Mouse (Mus musculus): ENCODE results near the gene Ntn5.

DNA sequence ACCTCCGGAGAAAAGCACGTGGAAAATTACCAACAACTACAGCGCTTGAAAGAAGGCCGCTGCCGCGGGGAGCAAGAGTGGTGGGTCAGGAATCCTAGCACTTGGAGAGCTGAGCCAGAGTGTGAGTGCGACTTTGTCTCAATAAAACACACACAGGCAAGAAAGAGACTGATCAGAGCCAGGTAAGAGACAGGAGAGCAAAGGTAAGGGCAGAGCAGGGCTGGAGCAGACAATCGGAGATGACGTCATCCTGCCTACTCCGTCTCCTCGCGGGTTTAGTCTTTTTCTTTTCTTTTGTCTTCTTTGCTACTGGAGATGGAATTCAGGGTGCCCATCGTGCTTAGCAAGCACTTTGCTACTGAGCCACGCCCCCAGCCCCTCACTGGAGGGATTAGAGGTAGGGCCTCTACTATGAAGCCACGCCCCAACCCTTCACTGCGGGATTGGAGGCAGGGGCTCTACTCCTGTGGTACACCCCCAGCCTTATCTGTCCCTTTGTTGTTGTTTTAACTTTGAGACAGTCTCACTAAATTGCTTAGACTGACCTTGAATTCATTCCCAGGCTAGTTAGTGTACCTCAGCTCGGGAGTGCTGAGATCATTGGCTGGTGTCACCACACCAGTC, 29.3 kb upstream of the Ntn5 start:
- no peak for TF ChIP-seq CTCF (IDR thresholded peaks at IDR 0.05; ENCODE audit: borderline replicate concordance, extremely low read depth, insufficient read depth, insufficient read length)
- no peak for TF ChIP-seq POLR2A (IDR thresholded peaks at IDR 0.05; ENCODE audit: borderline replicate concordance, extremely low read depth, insufficient read depth, insufficient read length, poor library complexity, severe bottlenecking)
